Mouse (Mus musculus) heart, embryonic 15.5 days (tissue): ENCODE data around the gene Ppard. TPM values are rescaled to one million over a fixed set of nuclear protein-coding genes. Genes with fewer than 3 reads are reported as not detected.
A peak's percentile ranks its signal among the peaks of the same experiment; 100 is the strongest.

Experiments
- ATAC-seq: fragments of 200-750 bp; cut with Nextera tagmentation; replicated peaks from 2 replicates; pipeline ENCODE4 v1.8.0; 2017; ENCODE audit warnings: low read depth, moderate TSS enrichment; ENCODE audit not compliant: insufficient number of reproducible peaks, insufficient read depth, low FRiP score
- H3K27ac ChIP-seq: fragments of 300-500 bp; sonication (generic); 2 replicates; pipeline ENCODE4 v1.5.1; 2015; ENCODE audit warnings: mild to moderate bottlenecking, inconsistent platforms
- H3K27me3 ChIP-seq: fragments of 300-500 bp; sonication (generic); 2 replicates; pipeline ENCODE4 v1.6.1; 2015; ENCODE audit warnings: inconsistent platforms
- H3K36me3 ChIP-seq: fragments of 300-500 bp; sonication (generic); 2 replicates; pipeline ENCODE4 v1.6.1; 2015; ENCODE audit warnings: mild to moderate bottlenecking, inconsistent platforms
- H3K4me1 ChIP-seq: fragments of 300-500 bp; sonication (generic); replicated peaks from 2 replicates; pipeline ENCODE4 v1.6.1; 2015; ENCODE audit warnings: inconsistent platforms
- H3K4me2 ChIP-seq: fragments of 300-500 bp; sonication (generic); 2 replicates; pipeline ENCODE4 v1.6.1; 2015; ENCODE audit warnings: inconsistent platforms, mild to moderate bottlenecking, moderate library complexity
- H3K4me3 ChIP-seq: fragments of 300-500 bp; sonication (generic); 2 replicates; pipeline ENCODE4 v1.5.1; 2015; ENCODE audit warnings: mild to moderate bottlenecking, inconsistent platforms
- H3K9ac ChIP-seq: fragments of 300-500 bp; sonication (generic); 2 replicates; pipeline ENCODE4 v1.6.1; 2015; ENCODE audit warnings: mild to moderate bottlenecking, inconsistent platforms
- H3K9me3 ChIP-seq: fragments of 300-500 bp; sonication (generic); replicated peaks from 2 replicates; pipeline ENCODE4 v1.6.1; 2016; ENCODE audit warnings: inconsistent platforms
- WGBS: fragments of 180-500 bp; shearing (Covaris S2); methylation state at CpG from one replicate; pipeline ENCODE4 v1.1.7; 2015; ENCODE audit warnings: mixed read lengths; 5-methylcytosine and 5-hydroxymethylcytosine counted together
- polyA plus RNA-seq: library from polyadenylated mRNA; unstranded; fragments of >200 nt; fragmentation: Nextera tagmentation; extraction: Ambion mirVana; gene quantifications from 2 replicates; pipeline ENCODE4 v1.2.1, GENCODE M21; 2015

The Ppard gene
- polyA plus RNA-seq, 1 experiment from 2014 or later = 1.1 TPM

GRCm38 (mm10) chr17:28256651-28257328 is 24.3 kb downstream of the Ppard start:
- Histone ChIP-seq H3K9me3 (no peaks in the 10 kb centered on the region), H3K36me3 (no peaks in the 10 kb centered on the region), H3K27ac (peak overlapping the region; percentile 85), H3K4me2 (peak overlapping the region; percentile 44), H3K9ac (no peak overlapping the region), H3K27me3 (no peaks in the 10 kb centered on the region), H3K4me1 (peaks cover 51% of the 10 kb centered on the region), H3K4me3 (peak overlapping the region; percentile 11; the same call in 1 of the 2 replicates)
- ATAC-seq = peak; percentile 64
- WGBS = 49% methylated on average over 13 of the region's 13 CpGs

GRCm38 (mm10) chr17:28258325-28258724 is 25.8 kb downstream of the Ppard start:
- H3K9ac ChIP-seq = no peak overlapping the region
- 83% methylated on average over 9 of the region's 9 CpGs for whole genome bisulfite sequencing
- no peak overlapping the region for H3K27ac ChIP-seq
- no peak overlapping the region for H3K4me3 ChIP-seq
- H3K36me3 ChIP-seq = no peaks in the 10 kb centered on the region
- no peaks in the 10 kb centered on the region for H3K9me3 ChIP-seq
- ATAC-seq = no peak
- H3K27me3 ChIP-seq = no peaks in the 10 kb centered on the region
- peaks cover 40% of the 10 kb centered on the region for H3K4me1 ChIP-seq
- H3K4me2 ChIP-seq = no peak overlapping the region

- Histone ChIP-seq H3K27me3 (no peaks in the 10 kb centered on the region), H3K4me2 (no peak overlapping the region), H3K9ac (no peak overlapping the region), H3K27ac (no peak overlapping the region), H3K4me3 (no peak overlapping the region), H3K9me3 (no peaks in the 10 kb centered on the region), H3K36me3 (no peaks in the 10 kb centered on the region), H3K4me1 (peaks cover 39% of the 10 kb centered on the region)
- WGBS = 71% methylated on average over 16 of the region's 16 CpGs
- ATAC-seq = no peak
Measured at GRCm38 (mm10) chr17:28259890-28260542, 27.5 kb downstream of the Ppard start.

GRCm38 (mm10) chr17:28260543-28260909 is 28.0 kb downstream of the Ppard start:
- 86% methylated on average over 9 of the region's 9 CpGs for WGBS
- Histone ChIP-seq H3K36me3 (no peaks in the 10 kb centered on the region), H3K9me3 (no peaks in the 10 kb centered on the region), H3K27me3 (no peaks in the 10 kb centered on the region), H3K9ac (no peak overlapping the region), H3K4me1 (peaks cover 36% of the 10 kb centered on the region), H3K4me2 (no peak overlapping the region), H3K27ac (no peak overlapping the region), H3K4me3 (no peak overlapping the region)
- no peak for ATAC-seq

- no peaks in the 10 kb centered on the region for H3K27me3 ChIP-seq
- no peak overlapping the region for H3K9ac ChIP-seq
- 39% methylated on average over 11 of the region's 11 CpGs for WGBS
- H3K36me3 ChIP-seq = no peaks in the 10 kb centered on the region
- H3K4me2 ChIP-seq = no peak overlapping the region
- peak; percentile 38; the same call in 1 of the 2 replicates for ATAC-seq
- H3K4me3 ChIP-seq = no peak overlapping the region
- no peaks in the 10 kb centered on the region for H3K9me3 ChIP-seq
- H3K27ac ChIP-seq = no peak overlapping the region
- peaks cover 23% of the 10 kb centered on the region for H3K4me1 ChIP-seq
Measured at GRCm38 (mm10) chr17:28261795-28262194, 29.3 kb downstream of the Ppard start.

- Histone ChIP-seq H3K9me3 (no peaks in the 10 kb centered on the region), H3K36me3 (no peaks in the 10 kb centered on the region), H3K27ac (no peak overlapping the region), H3K9ac (no peak overlapping the region), H3K4me3 (no peak overlapping the region), H3K27me3 (no peaks in the 10 kb centered on the region), H3K4me2 (no peak overlapping the region), H3K4me1 (peaks cover 11% of the 10 kb centered on the region)
- no peak for ATAC-seq
- 69% methylated on average over 13 of the region's 13 CpGs for WGBS
Measured at GRCm38 (mm10) chr17:28263181-28263894, 30.8 kb downstream of the Ppard start.

- WGBS = 84% methylated on average over 5 of the region's 5 CpGs
- H3K4me1 ChIP-seq = peaks cover 8% of the 10 kb centered on the region
- no peaks in the 10 kb centered on the region for H3K9me3 ChIP-seq
- no peaks in the 10 kb centered on the region for H3K36me3 ChIP-seq
- H3K9ac ChIP-seq = no peak overlapping the region
- no peak overlapping the region for H3K4me2 ChIP-seq
- H3K27me3 ChIP-seq = no peaks in the 10 kb centered on the region
- no peak overlapping the region for H3K27ac ChIP-seq
- H3K4me3 ChIP-seq = no peak overlapping the region
- no peak for ATAC-seq
Measured at GRCm38 (mm10) chr17:28267251-28267650, 34.8 kb downstream of the Ppard start.

GRCm38 (mm10) chr17:28270165-28270564 is 37.7 kb downstream of the Ppard start:
- Histone ChIP-seq H3K9ac (no peak overlapping the region), H3K27ac (no peak overlapping the region), H3K27me3 (no peaks in the 10 kb centered on the region), H3K4me3 (no peak overlapping the region), H3K9me3 (no peaks in the 10 kb centered on the region), H3K4me2 (no peak overlapping the region), H3K36me3 (no peaks in the 10 kb centered on the region), H3K4me1 (peaks cover 14% of the 10 kb centered on the region)
- WGBS = 63% methylated on average over 13 of the region's 13 CpGs
- no peak for ATAC-seq

GRCm38 (mm10) chr17:28271537-28272266 is 39.2 kb downstream of the Ppard start:
- Histone ChIP-seq H3K27me3 (no peaks in the 10 kb centered on the region), H3K9ac (no peak overlapping the region), H3K27ac (no peak overlapping the region), H3K9me3 (no peaks in the 10 kb centered on the region), H3K36me3 (no peaks in the 10 kb centered on the region), H3K4me2 (no peak overlapping the region), H3K4me3 (no peak overlapping the region), H3K4me1 (peaks cover 14% of the 10 kb centered on the region)
- WGBS = 81% methylated on average over 12 of the region's 12 CpGs
- no peak for ATAC-seq

- H3K9me3 ChIP-seq = no peaks in the 10 kb centered on the region
- peaks cover 14% of the 10 kb centered on the region for H3K4me1 ChIP-seq
- no peak overlapping the region for H3K4me3 ChIP-seq
- WGBS = 70% methylated on average over 9 of the region's 9 CpGs
- H3K9ac ChIP-seq = no peak overlapping the region
- no peaks in the 10 kb centered on the region for H3K27me3 ChIP-seq
- ATAC-seq = no peak
- no peak overlapping the region for H3K27ac ChIP-seq
- no peaks in the 10 kb centered on the region for H3K36me3 ChIP-seq
- no peak overlapping the region for H3K4me2 ChIP-seq
Measured at GRCm38 (mm10) chr17:28272281-28272680, 39.8 kb downstream of the Ppard start.

GRCm38 (mm10) chr17:28272837-28273236 is 40.3 kb downstream of the Ppard start:
- 50% methylated on average over 6 of the region's 6 CpGs for WGBS
- Histone ChIP-seq H3K4me1 (peaks cover 14% of the 10 kb centered on the region), H3K36me3 (no peaks in the 10 kb centered on the region), H3K27me3 (no peaks in the 10 kb centered on the region), H3K4me2 (no peak overlapping the region), H3K27ac (no peak overlapping the region), H3K9ac (no peak overlapping the region), H3K9me3 (no peaks in the 10 kb centered on the region), H3K4me3 (no peak overlapping the region)
- ATAC-seq = no peak
